Mouse (Mus musculus) heart, adult 11 months (tissue): ENCODE results near the gene Foxp1.

Experiments
- DNase-seq: peaks from one replicate; pipeline ENCODE4 v3.0.0; 2022

Gene Foxp1

DNA sequence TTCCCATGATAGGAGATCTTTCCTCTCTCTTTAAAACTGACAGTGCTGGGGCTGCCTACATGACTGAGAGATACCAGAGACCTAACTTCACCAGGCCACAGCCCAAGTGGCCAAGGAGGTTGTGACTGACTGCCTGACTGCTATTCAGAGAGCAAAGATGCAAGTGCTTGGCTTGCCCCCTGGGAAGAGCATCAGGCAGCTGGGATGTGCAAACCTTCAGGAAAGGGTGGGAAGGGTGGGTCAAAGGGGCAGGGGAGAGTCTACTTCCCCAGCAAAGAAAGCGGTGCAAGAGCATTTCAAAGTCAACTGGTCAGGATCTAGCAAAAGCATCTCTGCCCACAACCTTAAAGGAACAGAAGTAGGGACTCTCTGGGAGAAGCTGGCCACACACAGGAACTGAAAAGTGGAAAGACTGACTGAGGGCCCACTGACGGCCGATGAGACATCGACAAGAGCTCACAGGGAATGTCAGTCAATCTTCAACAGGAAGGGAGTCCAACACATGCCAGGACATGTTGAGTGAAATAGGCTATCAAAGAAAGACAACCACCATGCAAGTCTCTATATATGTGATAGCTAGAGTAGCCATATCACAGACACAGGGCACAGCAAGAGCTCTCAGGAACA, 138.6 kb downstream of the Foxp1 start:
- DNase-seq, result peak; percentile 91

DNA sequence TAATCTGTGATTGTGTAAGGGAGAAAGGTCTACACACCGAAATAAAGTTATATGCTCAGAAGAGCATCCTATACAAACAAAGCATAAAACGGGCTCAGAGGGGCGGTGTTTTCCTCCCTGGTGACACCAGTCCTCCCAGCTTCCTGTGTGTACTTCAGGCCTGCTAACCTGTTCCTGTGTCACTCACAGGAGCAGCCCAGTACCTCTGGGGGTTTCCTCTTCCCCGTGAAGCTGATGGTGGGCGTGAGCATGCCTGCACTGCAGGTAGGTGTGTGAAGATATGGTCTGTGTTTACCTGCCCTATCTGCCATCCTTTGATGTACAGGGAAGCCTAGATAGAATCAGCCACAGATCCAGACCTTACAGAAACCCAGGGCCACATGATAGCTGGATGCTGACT, 142.4 kb downstream of the Foxp1 start:
- no peak for DNase-seq

DNA sequence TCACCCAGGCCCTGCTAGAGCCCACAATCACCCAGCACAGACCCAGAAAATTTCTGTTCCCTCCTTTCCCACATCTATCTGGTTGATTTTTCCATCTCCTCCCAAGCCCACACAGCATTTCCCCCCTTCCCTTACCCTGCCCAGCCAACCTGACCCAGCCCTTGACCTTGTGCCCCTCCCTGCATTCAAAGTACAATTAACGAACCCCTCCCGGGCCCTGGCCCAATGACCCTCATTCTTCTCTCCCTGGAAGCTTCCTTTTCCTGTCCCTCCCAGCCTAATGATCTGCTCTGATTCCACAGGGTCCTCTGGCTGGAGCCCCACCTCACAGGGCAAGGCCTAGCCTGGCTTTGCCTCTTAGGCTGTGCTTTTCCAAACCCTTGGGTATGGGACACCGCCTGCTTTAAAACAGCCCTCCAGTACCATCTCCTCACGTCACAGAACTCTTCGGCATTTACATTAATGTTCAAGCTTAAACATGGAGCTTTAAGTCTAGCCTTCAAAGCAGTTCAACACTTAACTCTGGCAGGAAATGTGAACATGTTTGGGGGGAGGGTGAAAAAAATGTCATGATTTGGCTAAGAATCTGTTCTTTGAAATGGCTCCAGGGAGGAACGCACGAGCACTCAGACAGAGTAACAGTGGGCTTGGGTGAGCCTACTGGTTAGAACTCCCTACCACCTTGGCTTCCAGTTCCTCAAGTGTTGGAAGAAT, 143.4 kb downstream of the Foxp1 start:
- peak; percentile 98 for DNase-seq

DNA sequence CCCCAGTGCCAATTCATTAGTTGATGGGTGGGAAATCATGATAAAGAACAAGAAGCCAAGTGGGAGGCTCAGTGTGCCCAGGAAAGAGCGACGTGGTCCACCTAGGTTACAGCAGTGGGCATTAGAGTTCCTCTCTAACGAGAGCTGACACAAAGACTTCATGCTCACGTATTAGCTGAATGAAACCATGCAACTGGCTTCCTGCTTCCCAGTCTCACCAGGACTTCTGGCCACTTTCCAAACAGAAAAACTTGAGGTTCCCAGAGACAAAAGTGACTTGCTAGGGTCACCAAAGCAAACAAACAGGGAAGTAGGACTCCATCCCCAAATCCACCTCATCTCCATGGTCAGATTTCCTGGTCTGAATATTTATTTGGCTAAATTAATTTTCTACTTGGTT, 144.8 kb downstream of the Foxp1 start:
- DNase-seq, result no peak

DNA sequence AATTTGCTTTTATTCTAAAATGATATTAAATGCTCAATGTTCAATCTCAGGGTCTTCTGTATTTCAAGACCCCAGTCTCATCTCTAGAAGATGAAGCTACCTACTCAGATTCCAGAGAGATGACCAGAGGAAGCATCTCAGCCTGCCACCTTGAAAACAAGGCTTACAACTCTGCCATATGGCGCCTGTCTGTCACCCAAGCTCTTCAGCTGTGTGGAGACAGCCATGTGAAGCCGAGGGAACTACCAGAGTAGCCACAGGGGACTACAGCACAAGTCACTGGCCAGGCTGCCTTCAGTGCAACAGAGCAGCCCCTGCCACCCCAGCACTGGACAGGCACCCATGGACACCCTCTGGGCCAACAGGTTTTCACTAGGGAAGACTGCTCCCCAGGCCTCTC, 145.4 kb downstream of the Foxp1 start:
- DNase-seq, result no peak

DNA sequence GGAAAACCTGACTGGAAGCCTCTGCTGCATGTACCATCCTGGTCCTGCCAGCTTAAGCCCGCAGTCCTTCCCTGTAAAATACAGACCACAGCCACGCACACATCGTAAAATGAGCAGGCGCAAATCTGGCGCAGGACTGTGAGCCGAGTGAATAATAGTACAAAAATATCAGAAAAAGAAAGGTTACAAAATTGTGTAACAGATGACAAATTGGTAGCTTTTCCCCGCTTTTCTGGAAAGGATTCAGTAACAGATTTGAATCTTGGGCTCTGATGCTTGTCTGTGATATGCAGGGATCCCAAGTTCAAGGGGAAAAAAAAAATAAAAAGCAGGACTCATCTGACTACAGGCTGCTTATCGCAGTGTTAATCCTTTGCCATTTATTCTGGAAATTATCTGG, 145.8 kb downstream of the Foxp1 start:
- no peak for DNase-seq

DNA sequence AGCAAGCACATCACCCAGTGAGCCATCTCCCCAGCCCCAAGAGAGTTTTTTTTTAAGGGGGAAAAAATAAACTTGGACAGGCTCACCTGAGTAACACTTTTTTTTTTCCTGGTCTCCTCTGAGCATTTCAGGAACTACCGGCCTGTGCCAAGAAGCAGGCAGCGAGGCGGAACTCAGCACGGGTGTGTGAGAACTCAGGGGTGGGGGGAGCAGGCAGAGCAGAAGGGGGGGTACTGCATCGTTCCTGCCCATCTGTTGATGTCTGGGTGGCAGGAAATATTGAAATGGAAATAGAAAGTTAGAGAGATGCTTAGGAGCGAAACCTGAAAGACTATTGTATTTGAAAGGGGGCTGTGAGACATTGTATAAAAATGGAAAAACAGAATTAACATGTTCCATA, 146.7 kb downstream of the Foxp1 start:
- DNase-seq, result no peak

DNA sequence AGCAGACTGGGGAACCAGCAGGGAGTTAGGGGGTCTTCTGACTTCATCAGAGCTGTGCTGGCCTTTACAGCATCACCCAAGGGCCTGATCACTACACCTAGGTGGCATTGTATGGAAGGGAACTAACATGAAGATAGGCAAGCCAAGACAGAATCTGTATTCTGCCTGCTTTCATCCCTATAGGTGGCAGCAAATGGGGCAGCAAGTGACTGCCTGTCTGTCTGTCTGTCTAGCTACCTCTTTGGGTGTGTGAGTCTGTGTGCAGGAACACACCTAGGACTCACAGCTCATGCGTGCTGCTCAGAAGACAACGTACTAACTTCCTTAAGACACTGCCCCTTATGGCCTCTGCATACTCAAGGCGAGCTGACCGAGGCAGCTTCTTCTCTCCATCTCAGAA, 147.1 kb downstream of the Foxp1 start:
- no peak for DNase-seq

DNA sequence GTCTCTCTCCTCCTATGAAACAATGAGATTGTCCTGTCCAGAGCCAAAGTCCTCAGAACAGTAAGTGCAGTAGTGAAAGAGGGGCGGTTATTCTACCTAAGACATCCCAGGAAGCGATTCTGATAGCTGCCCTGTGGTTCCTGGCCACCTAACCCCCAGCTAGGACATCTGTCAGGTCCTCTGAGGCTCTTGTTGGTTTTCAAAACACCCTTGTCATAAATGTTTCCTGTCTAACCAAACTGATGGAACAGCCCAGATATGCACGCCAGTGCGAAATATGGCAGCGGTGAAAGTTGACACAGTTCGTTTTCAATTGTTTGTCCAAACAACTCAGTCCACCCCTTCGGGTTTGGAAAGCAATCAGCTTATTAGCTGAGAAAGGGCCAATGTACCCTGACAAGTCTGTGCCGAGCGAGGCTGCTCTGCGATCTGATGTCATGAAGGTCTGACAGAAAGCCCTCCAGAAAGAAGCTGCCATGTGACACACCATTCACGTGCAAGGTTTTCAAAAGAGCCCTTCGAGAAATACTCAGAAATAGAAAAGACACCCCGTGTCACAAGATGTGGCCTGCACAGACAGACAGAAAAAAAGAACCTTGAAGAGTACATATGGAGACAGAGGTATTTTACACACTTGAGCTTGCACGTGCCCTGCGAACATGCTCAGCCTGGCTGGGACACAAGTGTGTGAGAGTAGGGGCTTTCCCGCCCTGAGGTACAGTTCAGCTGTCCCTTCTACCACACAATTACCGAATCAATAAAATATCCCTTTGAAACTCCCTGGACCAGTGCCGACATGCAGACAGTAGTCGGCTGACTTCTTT, 147.9 kb downstream of the Foxp1 start:
- DNase-seq, result no peak

DNA sequence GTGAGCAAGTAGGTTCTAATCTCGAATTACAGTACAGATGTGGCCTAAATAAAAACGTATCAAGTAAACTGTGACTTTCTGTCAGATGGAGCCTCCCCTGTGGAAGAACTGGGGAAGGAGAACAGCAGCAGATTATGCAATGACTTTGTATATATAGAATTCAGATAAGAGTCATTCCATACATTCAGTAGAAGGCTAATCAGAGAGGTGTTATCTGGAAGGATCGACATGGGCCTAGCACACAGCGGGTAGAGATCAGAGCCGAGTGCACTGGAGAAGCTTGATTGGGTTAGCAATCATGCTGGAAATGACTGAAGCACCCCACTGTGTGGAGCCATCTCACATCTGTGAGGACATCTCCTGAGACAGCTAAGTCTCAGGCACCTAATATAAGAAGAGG, 150.1 kb downstream of the Foxp1 start:
- DNase-seq, result no peak

DNA sequence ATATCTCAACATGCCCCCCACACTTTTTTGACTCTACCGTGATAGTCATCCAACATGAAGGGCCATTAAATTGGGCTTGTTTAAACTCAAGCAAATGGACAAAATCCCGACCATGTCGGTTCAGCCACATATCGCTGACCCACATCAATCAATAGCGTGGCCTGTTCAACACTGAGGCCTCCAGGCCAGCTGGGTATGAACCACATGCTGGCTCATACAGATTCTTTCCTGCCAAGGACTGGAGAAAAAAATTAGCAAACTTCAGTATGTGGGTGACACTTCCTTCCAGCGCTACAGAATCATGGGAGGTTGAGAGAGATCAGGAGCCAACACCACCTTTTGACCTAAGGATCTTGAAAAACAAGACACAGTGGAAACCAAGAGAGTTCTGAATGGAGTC, 150.5 kb downstream of the Foxp1 start:
- DNase-seq, result peak; percentile 55

DNA sequence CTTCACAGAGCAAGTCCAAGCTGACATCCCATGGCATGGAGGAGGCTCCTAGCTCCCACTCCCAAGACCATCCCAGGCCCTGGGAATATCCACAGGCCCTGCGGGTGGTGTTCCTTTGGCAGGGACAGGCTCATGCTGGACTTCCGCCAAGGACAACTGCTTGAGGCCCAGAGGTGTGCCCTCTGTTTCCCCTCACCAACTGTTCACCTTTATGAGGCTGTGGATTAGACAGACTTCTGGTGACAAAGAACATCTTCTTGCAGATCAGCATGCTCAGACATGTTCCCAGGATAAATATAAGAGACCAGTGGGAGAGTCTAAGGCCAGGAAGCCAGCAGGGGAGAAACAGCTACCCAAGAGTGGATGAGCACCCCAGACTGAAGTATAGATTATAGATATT, 152.6 kb downstream of the Foxp1 start:
- peak; percentile 85 for DNase-seq

DNA sequence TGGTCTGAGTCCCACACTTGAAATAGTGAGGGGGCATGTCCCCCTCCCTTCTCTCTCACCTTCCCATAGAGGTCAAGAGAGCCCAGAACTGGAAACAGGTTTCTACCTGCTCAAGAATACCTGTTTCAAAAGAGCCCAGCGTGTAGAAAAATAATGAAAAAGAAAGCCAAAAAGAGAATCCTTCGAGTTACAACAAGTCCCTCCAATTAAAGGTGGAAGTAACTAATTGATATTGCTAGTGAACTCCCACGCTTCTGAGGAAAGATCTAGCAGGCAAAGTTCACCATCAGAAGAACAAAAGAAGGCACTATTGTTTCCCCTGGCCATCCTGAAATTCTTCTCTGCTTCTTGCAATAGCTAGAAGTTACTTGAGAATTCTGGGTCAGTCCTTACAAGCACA, 153.4 kb downstream of the Foxp1 start:
- peak; percentile 53 for DNase-seq

DNA sequence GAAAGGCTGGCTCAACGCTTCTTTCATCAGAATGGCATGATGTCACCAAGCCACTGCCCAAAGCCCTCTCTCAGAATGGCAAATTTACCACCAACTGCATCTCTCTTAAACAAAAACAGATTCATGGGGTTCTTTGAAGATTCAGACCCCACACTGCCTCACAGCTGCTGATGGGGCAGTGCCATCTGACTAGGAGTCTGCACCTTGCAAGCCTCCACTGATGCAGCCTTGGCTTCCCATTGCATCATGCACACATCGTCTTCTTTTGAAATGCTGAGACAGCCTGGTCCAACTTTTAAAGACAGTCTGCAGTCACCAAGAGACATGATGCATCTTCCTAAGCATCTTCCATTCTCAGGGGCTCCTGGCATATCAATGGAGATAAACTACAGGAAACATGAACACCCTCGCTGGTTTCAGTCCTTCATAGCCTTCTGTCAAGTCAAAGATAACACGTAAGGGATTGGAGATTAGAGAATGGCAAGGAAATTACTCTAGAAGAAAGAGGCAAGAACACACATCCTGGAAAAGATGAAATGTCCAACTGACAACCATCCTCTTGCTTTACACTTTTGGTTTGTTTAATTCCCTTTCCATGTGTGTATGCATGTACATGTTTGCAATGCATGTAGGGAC, 154.3 kb downstream of the Foxp1 start:
- DNase-seq, result peak; percentile 70

DNA sequence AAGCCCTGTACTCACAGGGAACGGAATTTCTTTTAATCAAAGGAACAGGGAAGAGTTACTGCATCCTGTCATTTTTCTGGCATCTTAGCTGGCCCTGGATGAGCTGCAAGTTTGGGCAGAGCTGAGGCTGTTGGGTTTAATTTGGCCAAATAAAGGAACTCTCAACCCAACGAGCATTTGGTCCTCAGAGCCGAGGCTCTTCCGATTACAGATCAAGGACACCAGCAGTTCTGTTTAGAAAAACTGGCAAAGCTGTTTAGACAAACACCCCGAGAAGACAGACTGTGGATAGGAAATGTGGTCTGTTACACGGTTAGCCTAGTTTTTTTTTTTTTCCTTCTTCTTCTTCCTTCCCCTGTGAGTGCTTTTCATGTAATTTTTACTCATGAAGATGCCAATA, 158.0 kb downstream of the Foxp1 start:
- DNase-seq, result peak; percentile 8

DNA sequence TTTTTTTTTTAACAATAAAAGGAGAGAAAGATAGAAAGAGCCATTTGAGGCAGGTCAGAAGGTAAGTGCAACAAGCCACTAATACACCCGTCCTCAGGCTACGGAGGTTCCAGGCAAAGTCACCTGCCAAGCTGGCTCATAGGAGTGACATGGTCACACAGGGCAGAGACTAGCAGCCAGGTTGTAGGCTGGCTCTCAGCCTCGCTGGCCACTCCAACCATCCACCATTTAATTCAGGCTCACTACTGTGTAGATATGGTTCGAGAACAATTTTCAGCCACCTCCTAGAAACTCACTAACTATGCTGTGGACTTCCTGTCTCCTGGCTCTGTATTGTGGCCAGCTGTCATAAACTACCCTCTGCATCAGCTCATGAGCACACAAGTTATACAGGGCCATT, 161.9 kb downstream of the Foxp1 start:
- DNase-seq, result peak; percentile 92

DNA sequence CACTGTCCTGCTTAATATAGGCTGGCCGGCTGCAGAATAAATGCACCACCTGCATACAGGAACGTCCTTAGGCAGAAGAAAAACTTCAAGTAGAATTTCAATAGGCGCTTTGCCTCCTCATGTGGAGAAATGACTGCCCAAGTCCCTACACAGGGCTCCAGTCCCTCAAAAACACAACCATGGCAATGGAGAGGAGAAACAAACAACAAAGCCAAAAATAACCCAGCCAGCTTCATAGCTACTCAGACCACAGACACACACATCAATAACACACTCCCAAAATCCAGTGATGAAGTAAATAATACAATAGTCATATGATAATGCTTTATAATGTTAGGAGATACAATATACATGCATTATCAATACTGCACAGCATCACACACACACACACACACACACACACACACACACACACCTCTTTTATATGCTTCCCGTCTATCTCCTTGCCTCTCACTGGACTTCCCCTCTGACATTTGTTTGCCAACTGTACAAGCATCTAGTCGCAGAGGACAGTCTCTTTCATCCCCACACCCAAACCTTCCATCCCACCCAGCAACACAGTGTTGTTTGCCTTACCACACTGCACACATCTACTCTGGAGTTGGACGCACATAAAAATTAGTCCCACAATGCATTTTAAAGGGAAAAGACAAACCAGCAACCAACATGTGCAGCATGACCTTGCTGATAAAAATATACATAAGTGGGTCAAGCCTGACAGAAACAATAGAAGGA, 162.6 kb downstream of the Foxp1 start:
- peak; percentile 89 for DNase-seq

DNA sequence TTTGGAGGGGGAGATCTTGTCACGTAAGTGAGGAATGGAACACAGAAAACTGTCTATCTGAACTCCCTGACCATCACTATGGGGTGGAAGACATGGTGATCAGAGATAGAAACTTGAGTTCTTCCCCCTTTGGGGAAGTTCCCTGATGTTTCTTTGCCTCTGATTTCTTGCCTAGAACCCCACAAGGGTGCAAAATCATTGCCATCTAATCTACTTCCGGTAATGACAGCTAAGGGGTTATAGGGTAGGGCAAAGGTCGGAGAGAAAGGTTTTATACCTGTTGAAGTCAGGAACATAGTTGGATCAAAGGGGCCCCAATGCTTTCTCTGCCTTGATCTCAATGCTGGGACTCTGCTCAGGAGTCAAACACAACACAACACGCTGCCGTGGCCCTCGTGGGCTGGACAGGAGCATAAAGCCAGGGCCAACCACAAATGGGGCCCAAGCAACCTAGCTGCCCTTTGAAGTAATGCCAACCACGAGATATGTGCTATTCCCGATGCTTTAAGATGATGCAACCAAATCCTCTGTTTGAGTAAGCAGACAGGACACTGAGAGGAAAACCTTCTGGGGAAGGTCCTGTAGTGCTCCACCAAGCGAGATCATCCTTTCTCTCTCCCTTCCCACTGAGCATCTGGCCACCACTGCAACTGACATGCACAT, 163.4 kb downstream of the Foxp1 start:
- peak; percentile 86 for DNase-seq

DNA sequence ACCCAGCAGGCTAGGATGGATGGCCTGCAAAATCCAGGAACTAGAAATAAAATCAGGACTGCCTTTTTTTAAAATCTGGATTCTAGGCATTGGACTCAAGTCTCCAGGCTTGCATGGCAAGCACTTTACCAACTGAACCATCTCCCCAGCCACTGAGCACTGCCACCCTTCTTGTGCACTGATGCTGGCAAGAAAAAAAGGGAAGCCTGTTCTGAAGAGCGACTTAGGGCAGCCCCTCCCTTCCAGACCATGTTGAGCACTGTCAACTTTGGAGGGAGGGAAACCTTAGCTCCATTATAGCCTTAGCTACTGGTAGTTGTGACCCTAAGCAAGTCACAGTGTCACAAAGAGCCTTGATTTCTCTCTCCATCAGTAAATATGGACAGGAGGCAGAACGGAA, 164.6 kb downstream of the Foxp1 start:
- DNase-seq, result peak; percentile 84

DNA sequence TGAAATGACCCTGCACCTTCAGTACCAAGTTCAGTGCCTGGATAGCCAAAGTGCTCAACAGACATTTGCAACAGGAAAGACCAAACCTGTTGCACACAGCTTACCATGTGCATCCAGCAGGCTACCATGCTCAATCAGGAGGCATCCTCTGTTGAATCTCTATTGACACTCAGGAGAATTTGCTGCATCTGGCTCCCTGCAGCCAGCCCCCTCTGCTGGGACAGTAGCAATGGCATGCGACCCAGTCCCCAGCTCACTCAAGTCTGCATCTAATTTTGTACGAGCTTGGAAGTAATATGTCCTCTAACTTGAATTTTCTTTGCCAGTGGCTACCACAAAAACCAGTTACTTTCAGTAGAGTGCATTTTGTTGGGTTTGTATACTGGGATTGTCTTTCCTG, 168.2 kb downstream of the Foxp1 start:
- DNase-seq, result peak; percentile 65

DNA sequence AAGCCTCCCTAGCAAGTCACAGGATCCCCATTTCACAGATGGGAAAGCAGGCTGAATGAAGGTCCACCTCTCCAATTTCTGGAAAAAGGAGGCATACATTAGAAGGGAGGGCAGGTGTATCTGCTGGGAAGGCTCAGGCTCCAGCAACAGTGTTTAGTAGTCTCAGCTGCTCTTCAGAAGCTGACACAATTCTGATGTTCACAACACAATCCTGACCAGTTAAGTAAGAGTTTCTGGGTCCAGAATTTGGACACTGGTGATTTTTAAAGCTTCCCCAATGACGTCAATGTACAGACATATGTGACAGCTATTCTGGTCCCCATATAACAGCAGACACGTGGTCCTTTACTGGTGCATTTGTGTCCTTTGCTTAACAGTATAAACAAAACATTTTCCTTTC, 169.1 kb downstream of the Foxp1 start:
- peak; percentile 52 for DNase-seq

DNA sequence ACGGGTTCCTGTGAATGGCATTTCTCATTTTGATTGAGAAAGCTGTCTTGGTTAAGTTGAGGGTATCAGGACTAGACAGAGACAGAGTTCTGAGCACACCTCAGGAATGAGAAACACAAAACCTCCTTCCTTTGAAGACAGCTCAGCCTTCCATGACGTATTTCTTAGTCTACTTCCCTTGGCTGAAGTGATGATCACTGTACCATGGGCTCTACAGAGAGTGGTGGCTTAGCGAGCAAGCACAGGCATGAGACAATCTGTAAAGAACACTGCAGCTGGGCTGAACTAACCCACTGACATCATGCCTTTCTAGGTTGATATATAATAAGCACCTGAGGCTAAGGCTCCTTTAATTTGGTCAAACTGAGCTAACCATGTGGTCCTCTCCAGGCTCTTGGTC, 172.0 kb downstream of the Foxp1 start:
- DNase-seq, result peak; percentile 49
